Mouse (Mus musculus) E14TG2a.4 (cell line): ENCODE results near the gene Asah2.
"Not testable (repeated sequence)": the region's sequence is repeated elsewhere in the genome, so short reads cannot be mapped to it uniquely, and the experiment has no call there.

Source experiments
- CTCF ChIP-seq: conservative IDR thresholded peaks from 2 replicates; pipeline ENCODE4 v1.5.1; 2014; ENCODE audit warnings: low read length
- NANOG ChIP-seq: IDR thresholded peaks from 2 replicates; pipeline ENCODE4 v1.6.1; 2014; ENCODE audit warnings: borderline replicate concordance, low read length, mixed read lengths
- POU5F1 ChIP-seq: IDR thresholded peaks from 2 replicates; pipeline ENCODE4 v1.6.1; 2014; ENCODE audit warnings: low read length, borderline replicate concordance

DNA sequence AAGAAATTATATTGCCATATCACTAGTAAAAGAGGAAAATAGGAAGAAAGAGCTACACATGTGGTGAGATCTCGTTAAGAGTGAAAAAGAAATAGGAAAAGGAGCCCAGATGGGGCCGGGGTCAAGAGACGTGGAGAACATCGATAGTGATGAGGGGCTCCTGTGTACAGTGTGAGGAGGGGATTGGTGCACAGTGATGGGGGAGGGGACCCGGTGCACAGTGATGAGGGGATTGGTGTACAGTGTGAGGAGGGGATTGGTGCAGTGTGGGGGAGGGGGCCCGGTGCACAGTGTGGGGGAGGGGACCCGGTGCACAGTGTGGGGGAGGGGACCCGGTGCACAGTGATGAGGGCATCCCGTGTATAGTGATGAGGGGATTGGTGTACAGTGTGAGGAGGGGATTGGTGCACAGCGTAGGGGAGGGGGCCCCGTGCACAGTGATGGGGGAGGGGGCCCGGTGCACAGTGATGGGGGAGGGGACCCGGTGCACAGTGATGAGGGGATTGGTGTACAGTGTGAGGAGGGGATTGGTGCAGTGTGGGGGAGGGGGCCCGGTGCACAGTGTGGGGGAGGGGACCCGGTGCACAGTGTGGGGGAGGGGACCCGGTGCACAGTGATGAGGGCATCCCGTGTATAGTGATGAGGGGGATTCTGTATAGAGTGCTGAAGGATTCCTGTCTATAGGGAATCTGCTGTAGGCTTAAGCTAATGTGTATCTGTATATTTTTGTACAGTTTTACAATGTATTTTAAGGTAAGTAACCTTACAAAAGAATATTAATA is 23.9 kb upstream of the Asah2 start:
- not testable (repeated sequence) for TF ChIP-seq CTCF, NANOG, POU5F1
